Comparison of ENCODE assay signal across 27 mouse cellular contexts in genomic region chr9:79762519-79762918, GRCm38 (mm10). TPM values are rescaled to one million over a fixed set of nuclear protein-coding genes. Genes with fewer than 3 reads are reported as not detected.
"Had no signal": no experiment of that assay in that cellular context is flagged by ENCODE, and none has a peak within 500 bp of the region (broad histone marks: within the 10 kb centered on the region; RNA-seq: fewer than 3 reads in every experiment).

No protein-coding gene starts in this region.

- H3K36me3 ChIP-seq: stomach, embryonic 15.5 days had no signal

- H3K27me3 ChIP-seq: limb, embryonic 12.5 days; limb, embryonic 15.5 days; liver, embryonic 13.5 days; megakaryocyte, embryonic 14.5 days; midbrain, embryonic 13.5 days; neural tube, embryonic 13.5 days; stomach, embryonic 15.5 days had no signal

- DNase-seq: kidney, adult 18-20 months; kidney, adult 9 months; kidney, postnatal 14 days; kidney, postnatal 4 days; layer of hippocampus, adult 9-11 months; left cerebral cortex, postnatal 4 days; liver, embryonic 13.5 days; lung, embryonic 14.5 days; retina, postnatal 1 day; right cerebral cortex, postnatal 25 days; spleen, adult 18-20 months; thymus, postnatal 36 days had no signal

- H3K27ac ChIP-seq: layer of hippocampus, adult 2 months; left cerebral cortex, adult 2 months; limb, embryonic 12.5 days; limb, embryonic 15.5 days; liver, embryonic 13.5 days; midbrain, embryonic 10.5 days; midbrain, embryonic 13.5 days; neural tube, embryonic 13.5 days; stomach, embryonic 15.5 days had no signal

- H3K4me3 ChIP-seq: layer of hippocampus, adult 2 months; left cerebral cortex, adult 2 months; limb, embryonic 12.5 days; limb, embryonic 15.5 days; liver, embryonic 13.5 days; megakaryocyte, embryonic 14.5 days; midbrain, embryonic 10.5 days; midbrain, embryonic 13.5 days; myocyte; neural tube, embryonic 13.5 days; stomach, embryonic 15.5 days had no signal

- H3K9me3 ChIP-seq: limb, embryonic 12.5 days; limb, embryonic 15.5 days; liver, embryonic 13.5 days; midbrain, embryonic 10.5 days; midbrain, embryonic 13.5 days; neural tube, embryonic 13.5 days; stomach, embryonic 15.5 days had no signal

- H3K4me2 ChIP-seq: limb, embryonic 12.5 days; limb, embryonic 15.5 days; liver, embryonic 13.5 days; lung, embryonic 14.5 days; midbrain, embryonic 13.5 days; neural tube, embryonic 13.5 days; stomach, embryonic 15.5 days had no signal

- H3K9ac ChIP-seq: limb, embryonic 12.5 days; limb, embryonic 15.5 days; liver, embryonic 13.5 days; lung, embryonic 14.5 days; midbrain, embryonic 13.5 days; neural tube, embryonic 13.5 days; stomach, embryonic 15.5 days had no signal

- ATAC-seq: inflammation-experienced regulatory T-cells, adult 6 months; intestine, embryonic 16.5 days; midbrain, embryonic 13.5 days; midbrain, embryonic 16.5 days had no signal

RNA-seq across cellular contexts. Expression of gene Col12a1, which starts 43.9 kb away (rescaled TPM):
- total RNA-seq: monocyte, adult 5-6 weeks; neutrophil, adult 5-6 weeks had no signal
